Mouse (Mus musculus) stomach, embryonic 14.5 days (tissue): ENCODE results near the gene 4930470P17Rik. TPM values are rescaled to one million over a fixed set of nuclear protein-coding genes. Genes with fewer than 3 reads are reported as not detected.

ENCODE experiments used
- ATAC-seq: fragments of 200-750 bp; cut with Nextera tagmentation; 2 replicates; pipeline ENCODE4 v1.8.0; 2017; ENCODE audit warnings: low read depth, moderate TSS enrichment; ENCODE audit not compliant: insufficient number of reproducible peaks, insufficient read depth, low FRiP score
- H3K27ac ChIP-seq: fragments of 300-500 bp; sonication (generic); 2 replicates; pipeline ENCODE4 v1.5.1; 2014; ENCODE audit warnings: mild to moderate bottlenecking, low read length, moderate library complexity, mixed read lengths
- H3K27me3 ChIP-seq: fragments of 300-500 bp; sonication (generic); 2 replicates; pipeline ENCODE4 v1.6.1; 2014; ENCODE audit warnings: low read length, control low read depth, mixed read lengths; ENCODE audit not compliant: control insufficient read depth, insufficient read depth
- H3K36me3 ChIP-seq: fragments of 300-500 bp; sonication (generic); 2 replicates; pipeline ENCODE4 v1.6.1; 2014; ENCODE audit warnings: mild to moderate bottlenecking, control low read depth, low read length, moderate library complexity, mixed read lengths; ENCODE audit not compliant: control insufficient read depth, insufficient read depth
- H3K4me1 ChIP-seq: fragments of 300-500 bp; sonication (generic); 2 replicates; pipeline ENCODE4 v1.6.1; 2014; ENCODE audit warnings: low read length, control low read depth, mixed read lengths; ENCODE audit not compliant: control insufficient read depth, insufficient read depth
- H3K4me2 ChIP-seq: fragments of 300-500 bp; sonication (generic); replicated peaks from 2 replicates; pipeline ENCODE4 v1.6.1; 2014; ENCODE audit warnings: low read depth, low read length, control low read depth
- H3K4me3 ChIP-seq: fragments of 300-500 bp; sonication (generic); 2 replicates; pipeline ENCODE4 v1.5.1; 2014; ENCODE audit warnings: low read depth, low read length, control low read depth
- H3K9ac ChIP-seq: fragments of 300-500 bp; sonication (generic); replicated peaks from 2 replicates; pipeline ENCODE4 v1.6.1; 2014; ENCODE audit warnings: low read depth, mild to moderate bottlenecking, control low read depth, low read length, moderate library complexity, mixed read lengths
- H3K9me3 ChIP-seq: fragments of 300-500 bp; sonication (generic); 2 replicates; pipeline ENCODE4 v1.6.1; 2016; ENCODE audit warnings: low read depth, low read length, control low read depth; ENCODE audit not compliant: control insufficient read depth
- WGBS: fragments of 180-500 bp; shearing (Covaris S2); extraction: QIAGEN DNeasy Blood & Tissue Kit; methylation state at CpG from one replicate; pipeline ENCODE4 v1.1.7; 2014; 5-methylcytosine and 5-hydroxymethylcytosine counted together
- polyA plus RNA-seq: library from polyadenylated mRNA; unstranded; fragments of >200 nt; fragmentation: Nextera tagmentation; extraction: Ambion mirVana; gene quantifications from 2 replicates; pipeline ENCODE4 v1.2.1, GENCODE M21; 2014

Gene 4930470P17Rik
- polyA plus RNA-seq, 1 experiment from 2014 or later = not detected

GRCm38 (mm10) chr2:170596726-170597125 lies 5.1 kb downstream of the 4930470P17Rik start:
- Histone ChIP-seq H3K4me1 (no peaks in the 10 kb centered on the region), H3K4me3 (no peak overlapping the region), H3K9ac (no peak overlapping the region), H3K27me3 (no peaks in the 10 kb centered on the region), H3K36me3 (no peaks in the 10 kb centered on the region), H3K9me3 (no peaks in the 10 kb centered on the region), H3K27ac (no peak overlapping the region), H3K4me2 (no peak overlapping the region)
- ATAC-seq = no peak
- 17% methylated on average over 1 of the region's 1 CpGs for WGBS

- Histone ChIP-seq H3K27ac (no peak overlapping the region), H3K4me2 (no peak overlapping the region), H3K27me3 (no peaks in the 10 kb centered on the region), H3K4me3 (no peak overlapping the region), H3K9ac (no peak overlapping the region), H3K9me3 (no peaks in the 10 kb centered on the region), H3K4me1 (no peaks in the 10 kb centered on the region), H3K36me3 (no peaks in the 10 kb centered on the region)
- ATAC-seq = no peak
- WGBS = 83% methylated on average over 6 of the region's 6 CpGs
These were observed 9.7 kb downstream of the 4930470P17Rik start for GRCm38 (mm10) chr2:170592161-170592560.

GRCm38 (mm10) chr2:170588369-170588900 lies 13.4 kb downstream of the 4930470P17Rik start:
- no peak for ATAC-seq
- H3K9ac ChIP-seq = no peak overlapping the region
- no peak overlapping the region for H3K27ac ChIP-seq
- no peaks in the 10 kb centered on the region for H3K4me1 ChIP-seq
- H3K9me3 ChIP-seq = no peaks in the 10 kb centered on the region
- H3K36me3 ChIP-seq = no peaks in the 10 kb centered on the region
- no peaks in the 10 kb centered on the region for H3K27me3 ChIP-seq
- no peak overlapping the region for H3K4me3 ChIP-seq
- WGBS = 57% methylated on average over 9 of the region's 9 CpGs
- no peak overlapping the region for H3K4me2 ChIP-seq

DNA sequence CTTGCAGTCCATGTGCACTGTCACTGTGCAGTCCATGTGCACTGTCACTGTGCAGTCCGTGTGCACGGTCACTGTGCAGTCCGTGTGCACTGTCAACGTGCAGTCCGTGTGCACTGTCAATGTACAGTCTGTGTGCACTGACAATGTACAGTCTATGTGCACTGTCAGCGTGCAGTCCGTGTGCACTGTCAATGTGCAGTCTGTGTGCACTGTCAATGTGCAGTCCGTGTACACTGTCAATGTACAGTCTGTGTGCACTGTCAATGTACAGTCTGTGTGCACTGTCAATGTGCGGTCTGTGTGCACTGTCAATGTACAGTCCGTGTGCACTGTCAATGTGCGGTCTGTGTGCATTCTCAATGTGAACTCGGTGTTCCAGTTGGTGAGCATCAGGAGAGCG lies 17.1 kb downstream of the 4930470P17Rik start:
- Histone ChIP-seq H3K9ac (no peak overlapping the region), H3K27me3 (no peaks in the 10 kb centered on the region), H3K27ac (no peak overlapping the region), H3K9me3 (no peaks in the 10 kb centered on the region), H3K4me3 (no peak overlapping the region), H3K4me1 (no peaks in the 10 kb centered on the region), H3K36me3 (no peaks in the 10 kb centered on the region), H3K4me2 (no peak overlapping the region)
- WGBS = 95% methylated on average over 13 of the region's 13 CpGs
- no peak for ATAC-seq

DNA sequence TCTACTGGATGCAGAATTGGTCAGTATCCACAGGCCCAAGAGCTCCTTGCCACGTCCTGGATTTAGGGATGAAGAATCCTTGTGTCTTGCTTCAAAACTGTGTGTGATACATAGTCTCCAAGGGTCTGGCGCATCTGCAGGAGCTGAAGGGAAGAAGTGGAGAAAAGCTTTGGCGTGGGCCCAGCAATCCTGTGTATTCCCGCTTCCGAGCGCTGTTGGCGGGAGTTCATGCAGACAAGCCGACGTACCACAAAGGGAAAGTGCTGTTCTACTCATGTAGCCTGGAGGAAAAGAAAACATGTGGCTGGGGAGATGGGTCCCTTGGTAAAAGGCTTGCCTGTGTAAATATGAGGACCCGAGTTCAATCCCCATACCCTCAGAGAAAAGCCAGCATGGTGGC lies 22.3 kb downstream of the 4930470P17Rik start:
- 67% methylated on average over 10 of the region's 10 CpGs for WGBS
- Histone ChIP-seq H3K27me3 (no peaks in the 10 kb centered on the region), H3K4me3 (no peak overlapping the region), H3K9me3 (no peaks in the 10 kb centered on the region), H3K4me1 (no peaks in the 10 kb centered on the region), H3K9ac (no peak overlapping the region), H3K36me3 (no peaks in the 10 kb centered on the region), H3K4me2 (no peak overlapping the region), H3K27ac (no peak overlapping the region)
- ATAC-seq = no peak

DNA sequence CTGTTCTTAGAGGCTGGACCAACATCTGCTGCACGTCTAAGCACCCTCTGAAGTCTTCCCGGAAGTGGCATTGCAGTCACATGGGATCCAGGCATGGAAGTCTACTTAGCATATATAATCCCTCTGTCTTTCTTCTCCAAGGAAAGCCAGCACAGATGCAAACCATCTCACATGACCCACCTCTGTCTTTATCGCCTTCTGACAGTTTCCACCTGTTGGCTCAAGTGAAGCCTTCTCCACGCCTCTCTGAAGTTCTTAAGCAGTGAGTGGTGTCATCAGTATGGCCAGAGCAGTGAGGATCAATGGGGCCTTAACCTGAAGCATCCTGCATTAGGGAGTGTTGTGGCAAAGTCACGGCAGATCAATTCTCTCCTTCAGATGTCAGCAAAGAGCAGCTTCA lies 23.2 kb downstream of the 4930470P17Rik start:
- H3K9me3 ChIP-seq = no peaks in the 10 kb centered on the region
- no peak overlapping the region for H3K4me3 ChIP-seq
- no peak overlapping the region for H3K4me2 ChIP-seq
- H3K4me1 ChIP-seq = no peaks in the 10 kb centered on the region
- no peak overlapping the region for H3K9ac ChIP-seq
- no peaks in the 10 kb centered on the region for H3K27me3 ChIP-seq
- peak; percentile 63; the same call in 1 of the 2 replicates for ATAC-seq
- no peaks in the 10 kb centered on the region for H3K36me3 ChIP-seq
- no peak overlapping the region for H3K27ac ChIP-seq
- WGBS = 39% methylated on average over 5 of the region's 5 CpGs

DNA sequence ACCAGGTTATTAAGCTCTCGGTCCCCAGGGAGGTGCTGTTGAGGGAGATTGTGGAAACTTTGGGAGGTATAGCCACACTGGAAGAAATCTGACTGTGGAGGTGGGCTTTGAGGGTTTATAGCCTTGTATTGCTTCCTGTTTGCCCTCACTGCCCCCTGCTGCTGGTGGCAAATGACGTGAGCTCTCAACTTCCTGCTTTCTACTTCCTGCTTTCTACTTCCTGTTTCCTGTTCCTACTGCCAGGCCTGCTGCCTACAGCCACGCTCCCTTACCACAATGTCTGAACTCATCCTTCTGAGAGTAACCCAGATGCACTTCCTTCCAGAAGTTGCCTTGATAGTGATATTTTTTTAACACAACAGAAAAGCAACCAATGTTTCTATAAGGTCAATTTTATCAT lies 24.3 kb downstream of the 4930470P17Rik start:
- H3K4me2 ChIP-seq = no peak overlapping the region
- H3K36me3 ChIP-seq = no peaks in the 10 kb centered on the region
- no peaks in the 10 kb centered on the region for H3K4me1 ChIP-seq
- no peak overlapping the region for H3K9ac ChIP-seq
- no peak overlapping the region for H3K4me3 ChIP-seq
- WGBS = 83% methylated on average over 3 of the region's 3 CpGs
- H3K9me3 ChIP-seq = no peaks in the 10 kb centered on the region
- H3K27ac ChIP-seq = no peak overlapping the region
- no peak for ATAC-seq
- no peaks in the 10 kb centered on the region for H3K27me3 ChIP-seq

DNA sequence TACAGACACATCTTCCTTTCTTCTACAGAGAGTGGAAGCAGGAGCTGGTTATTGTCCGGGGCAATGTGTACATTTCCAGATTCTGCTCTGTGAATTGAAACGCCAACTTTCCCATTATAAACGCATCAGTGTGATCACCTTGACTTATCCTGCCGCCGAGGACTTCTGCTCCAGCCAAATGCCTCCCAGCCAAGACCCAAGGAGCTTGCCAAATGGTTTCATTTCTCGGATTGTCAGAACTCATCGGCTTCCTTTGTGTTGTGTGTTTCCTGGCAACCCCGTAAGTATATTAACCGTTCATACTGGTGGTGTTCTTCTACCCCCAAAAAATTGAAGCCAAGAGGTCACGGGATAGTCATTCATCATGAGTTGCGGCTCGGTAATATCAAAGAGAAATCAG lies 25.7 kb downstream of the 4930470P17Rik start:
- ATAC-seq = no peak
- Histone ChIP-seq H3K27me3 (no peaks in the 10 kb centered on the region), H3K4me3 (no peak overlapping the region), H3K36me3 (no peaks in the 10 kb centered on the region), H3K4me1 (no peaks in the 10 kb centered on the region), H3K9me3 (no peaks in the 10 kb centered on the region), H3K9ac (no peak overlapping the region), H3K27ac (no peak overlapping the region), H3K4me2 (no peak overlapping the region)
- WGBS = 60% methylated on average over 12 of the region's 12 CpGs

DNA sequence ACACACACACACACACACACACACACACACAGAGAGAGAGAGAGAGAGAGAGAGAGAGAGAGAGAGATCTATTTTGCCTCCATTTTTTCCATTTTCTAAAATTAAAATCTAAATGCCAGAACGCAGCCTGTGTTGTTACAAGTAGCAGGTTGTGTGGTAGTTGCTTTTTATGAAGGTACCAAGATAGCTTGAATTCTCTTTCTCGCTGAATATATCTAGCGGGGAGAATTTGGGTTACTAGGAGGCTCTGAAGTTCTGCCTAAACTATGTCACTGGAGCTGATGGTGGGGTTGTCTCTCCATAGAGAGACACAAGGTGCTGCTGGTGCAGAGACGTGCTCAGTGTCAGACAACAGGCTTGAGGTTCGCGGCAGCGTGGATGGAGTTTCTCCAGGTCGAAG lies 36.8 kb downstream of the 4930470P17Rik start:
- Histone ChIP-seq H3K27ac (no peak overlapping the region), H3K36me3 (no peaks in the 10 kb centered on the region), H3K27me3 (no peaks in the 10 kb centered on the region), H3K4me2 (no peak overlapping the region), H3K9ac (no peak overlapping the region), H3K4me1 (no peaks in the 10 kb centered on the region), H3K4me3 (no peak overlapping the region), H3K9me3 (no peaks in the 10 kb centered on the region)
- WGBS = 84% methylated on average over 8 of the region's 8 CpGs
- no peak for ATAC-seq
